Mouse (Mus musculus): ENCODE data around the gene Rims3.

Rims3 gene

GRCm38 (mm10) chr4:120894584-120894983 is 40.0 kb downstream of the Rims3 start:
- peak; percentile 43 for DNase-seq

- peak; percentile 49 for DNase-seq
Observed at GRCm38 (mm10) chr4:120895226-120895625, 40.6 kb downstream of the Rims3 start.

DNA sequence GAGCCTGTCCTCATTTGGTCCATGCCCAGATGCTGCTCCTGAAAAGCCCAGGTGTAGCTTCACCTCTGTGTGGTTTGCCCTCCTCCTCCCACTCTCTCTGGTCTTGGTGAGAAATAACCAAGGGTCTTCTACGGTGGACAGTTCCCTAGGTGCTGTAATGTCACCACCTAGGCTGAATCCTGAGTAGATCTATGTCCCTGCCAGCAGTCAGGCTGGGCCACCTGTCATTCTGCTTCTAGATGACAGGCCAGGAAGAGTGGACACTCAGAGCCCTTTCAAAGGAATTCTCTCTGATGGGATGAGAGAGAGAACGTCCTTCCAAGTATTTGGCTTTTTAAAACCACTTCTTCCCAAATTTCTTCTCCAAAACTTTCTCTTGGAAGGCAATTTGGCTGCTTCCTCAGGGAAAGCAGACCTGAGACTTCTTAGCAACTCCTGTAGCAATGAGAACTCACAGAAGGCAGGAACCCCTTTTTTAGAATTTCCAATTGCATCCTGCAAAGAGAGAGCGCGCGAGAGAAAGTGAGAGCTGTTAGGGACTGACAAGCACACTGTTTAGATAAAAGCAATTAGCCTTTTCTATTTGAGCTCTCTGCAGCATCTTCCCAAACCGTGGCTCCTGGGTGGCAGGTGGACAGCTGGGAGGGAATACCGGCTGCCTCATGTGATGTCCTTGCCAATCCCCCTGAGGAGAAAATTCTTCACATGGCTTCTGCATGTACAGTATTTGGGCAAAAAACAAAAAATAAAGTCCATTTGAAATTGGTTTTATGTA is 41.4 kb downstream of the Rims3 start:
- peak; percentile 45 for DNase-seq

GRCm38 (mm10) chr4:120904533-120904932 is 49.9 kb downstream of the Rims3 start:
- no peak for DNase-seq

GRCm38 (mm10) chr4:120905644-120906043 is 51.0 kb downstream of the Rims3 start:
- no peak for DNase-seq

DNA sequence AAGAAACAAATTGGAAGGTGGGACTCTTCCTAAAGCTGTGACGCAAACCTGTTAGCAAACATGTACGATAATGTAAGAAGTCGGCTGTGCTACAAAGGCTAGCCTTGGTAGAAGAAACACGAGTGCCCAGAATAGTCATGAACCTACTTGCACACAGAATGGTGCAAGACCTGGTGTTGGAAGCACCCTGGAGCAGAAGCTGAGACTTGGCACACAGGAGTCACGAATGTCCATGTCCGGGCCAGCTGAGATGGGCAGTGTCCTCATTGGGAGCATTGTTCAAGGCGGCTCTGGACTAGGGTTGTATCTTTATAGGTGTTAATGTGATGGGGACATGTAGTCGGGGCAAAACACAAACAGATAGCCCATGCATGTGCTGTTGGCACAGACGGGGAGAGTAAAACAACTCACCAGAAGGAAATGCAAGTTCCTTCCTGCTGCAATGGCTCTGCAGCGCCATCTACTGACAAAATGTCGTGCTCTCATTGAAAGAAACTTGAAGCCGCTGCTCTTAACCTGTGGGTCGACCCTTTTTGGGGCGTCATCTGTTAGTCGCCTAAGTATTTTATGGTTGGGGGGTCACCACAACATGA is 55.0 kb downstream of the Rims3 start:
- peak; percentile 76 for DNase-seq

- no peak for DNase-seq
Observed at GRCm38 (mm10) chr4:120911086-120911485, 56.5 kb downstream of the Rims3 start.

GRCm38 (mm10) chr4:120912866-120913265 is 58.2 kb downstream of the Rims3 start:
- DNase-seq, result no peak

DNA sequence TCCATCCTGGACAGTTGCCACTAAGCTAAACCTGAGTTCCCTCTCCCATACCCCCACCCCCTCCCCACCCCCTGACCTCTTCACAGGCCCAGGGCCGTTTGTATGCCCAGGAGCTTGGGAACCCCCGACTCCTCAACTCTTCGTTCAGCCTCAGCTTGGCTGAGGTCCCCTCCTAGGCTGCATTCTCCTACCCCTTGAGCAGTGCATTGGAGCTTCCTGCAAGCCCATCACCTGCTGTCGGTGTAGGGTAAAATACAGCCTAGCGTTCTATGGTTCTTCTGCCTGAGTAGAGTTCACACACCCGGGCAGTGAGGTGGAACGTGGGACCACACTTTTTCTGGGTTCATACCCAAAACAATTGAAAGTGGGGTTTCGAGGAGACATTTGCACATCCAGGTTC is 58.8 kb downstream of the Rims3 start:
- DNase-seq, result no peak

GRCm38 (mm10) chr4:120913861-120914260 is 59.2 kb downstream of the Rims3 start:
- DNase-seq, result no peak

GRCm38 (mm10) chr4:120914501-120914900 is 59.9 kb downstream of the Rims3 start:
- no peak for DNase-seq

GRCm38 (mm10) chr4:120921461-120921860 is 66.8 kb downstream of the Rims3 start:
- DNase-seq, result no peak

DNA sequence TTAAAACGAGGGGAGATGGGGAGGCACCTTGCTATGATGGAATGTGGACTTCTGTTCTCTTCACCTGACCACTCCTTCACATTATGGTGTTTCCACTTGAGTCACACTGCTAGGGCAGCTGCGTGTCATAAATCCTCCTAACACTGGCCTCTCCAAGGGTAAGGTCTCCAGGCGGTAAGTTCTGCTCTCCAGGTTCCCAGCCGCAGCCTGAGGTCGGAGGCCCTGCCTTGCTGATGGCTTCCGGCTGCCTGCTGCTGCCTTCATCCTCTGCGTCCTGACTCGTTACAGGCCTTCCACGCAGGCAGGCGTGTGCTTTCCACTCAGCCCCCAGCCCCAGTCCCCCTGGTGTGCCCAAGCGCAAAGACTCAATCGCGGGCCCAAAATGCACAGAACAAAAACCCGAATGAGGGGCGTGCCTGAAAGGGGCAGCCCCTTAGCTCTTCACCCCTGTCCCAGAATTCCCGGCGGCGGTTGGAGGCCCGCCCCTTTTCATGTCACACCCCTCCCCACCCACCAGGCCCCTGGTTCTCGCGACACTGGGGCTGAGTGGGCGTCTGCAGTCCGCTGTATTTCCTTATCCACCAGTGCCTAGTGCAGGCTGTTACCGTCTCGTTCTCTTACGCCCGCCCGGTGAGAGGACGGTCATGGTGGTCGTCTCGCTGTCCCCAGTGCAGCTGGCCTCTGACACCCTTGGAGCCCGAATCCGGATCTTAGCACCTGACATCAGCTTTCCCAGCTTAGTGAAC is 70.1 kb downstream of the Rims3 start, which contains the start of gene Exo5:
Exo5 (minus strand) TSS at position 464 of the 746 bp plus-strand sequence.
- DNase-seq, result peak; percentile 73

DNA sequence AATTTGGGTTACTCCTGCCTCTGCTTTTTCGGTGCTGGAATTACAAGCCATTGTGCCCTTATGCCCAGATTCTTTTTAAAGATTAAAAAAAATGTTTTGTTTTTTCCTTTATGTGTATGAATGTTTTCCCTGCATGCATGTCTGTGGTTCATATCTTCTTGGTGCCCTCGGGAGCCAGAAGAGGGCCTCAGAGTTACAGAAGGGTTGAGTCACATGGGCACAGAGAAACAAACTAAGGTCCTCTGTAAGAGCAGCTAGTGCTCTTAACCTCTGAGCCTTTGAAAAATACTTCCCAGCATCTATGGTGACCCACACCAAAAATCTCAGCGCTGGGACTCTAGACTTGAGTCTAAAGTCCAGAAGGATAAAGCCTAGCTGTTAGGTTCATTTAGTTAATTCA is 70.8 kb downstream of the Rims3 start:
- DNase-seq, result peak; percentile 26

DNA sequence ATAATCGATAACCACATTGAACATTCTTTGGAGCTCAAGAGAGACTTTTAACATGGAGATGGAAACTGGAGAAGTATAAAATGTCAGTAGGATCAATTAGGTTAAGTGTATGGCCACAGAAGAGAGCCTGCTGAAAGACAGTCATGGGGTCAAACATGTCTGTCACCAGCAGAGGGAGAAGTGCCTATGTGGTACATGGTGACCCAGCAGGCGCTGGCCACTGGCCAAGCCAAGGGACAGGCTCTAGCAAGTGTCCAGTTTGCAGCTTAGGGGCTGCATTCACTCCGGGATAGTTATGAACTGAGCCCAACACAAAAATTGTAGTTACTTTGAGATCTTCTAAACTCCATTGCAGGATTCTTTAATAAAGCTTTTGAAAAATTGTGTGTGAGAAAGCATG is 74.1 kb downstream of the Rims3 start:
- no peak for DNase-seq

GRCm38 (mm10) chr4:120930736-120931135 is 76.1 kb downstream of the Rims3 start:
- DNase-seq, result no peak

- DNase-seq, result no peak
Observed at GRCm38 (mm10) chr4:120935006-120935405, 80.4 kb downstream of the Rims3 start.

Measured in cerebellum, adult 8-10 months (tissue).